Mouse (Mus musculus): ENCODE measurements at regions not wholly inside any gene's neighbourhood (a gene's known extent, or its start where the extent isn't known, plus 50 kb on each side); places are given as distances from the start of the nearest gene placed in this dataset.

GRCm38 (mm10) chr16:29799250-29799649, 220.1 kb downstream of the Opa1 start:
- no peak for TF ChIP-seq POLR2A (IDR thresholded peaks at IDR 0.05; ENCODE audit: borderline replicate concordance, insufficient read depth, low read length)
- TF ChIP-seq CTCF (IDR thresholded peaks at IDR 0.05; ENCODE audit: borderline replicate concordance, insufficient read depth, low read depth, low read length), result no peak

Data from cerebellum, adult 2 months (tissue).